Mouse (Mus musculus) MEL (cell line): ENCODE data around the gene Doxl2.

Experiments used
- CHD2 ChIP-seq: IDR thresholded peaks from 2 replicates; pipeline ENCODE4 v1.6.1; 2011; ENCODE audit warnings: low read length, improper control_type of control experiment
- CTCF ChIP-seq, 3 experiments: IDR thresholded peaks in 2 of 3; conservative IDR thresholded peaks in 1 of 3; 2 replicates each; pipeline ENCODE4 v1.5.1; 2011 to 2012; ENCODE audit warnings: low read length in 3 of 3, low read depth in 2 of 3, mild to moderate bottlenecking in 2 of 3, improper control_type of control experiment in 1 of 3, inconsistent platforms in 1 of 3, mixed read lengths in 1 of 3, moderate library complexity in 1 of 3; ENCODE audit not compliant: control insufficient read depth in 1 of 3, insufficient read depth in 1 of 3, poor library complexity in 1 of 3, severe bottlenecking in 1 of 3
- MAZ ChIP-seq: IDR thresholded peaks from 2 replicates; pipeline ENCODE4 v1.6.1; 2012; ENCODE audit warnings: low read depth, mild to moderate bottlenecking, inconsistent platforms, low read length, improper control_type of control experiment
- NELFE ChIP-seq: IDR thresholded peaks from 2 replicates; pipeline ENCODE4 v1.6.1; 2011; ENCODE audit warnings: low read depth, low read length, improper control_type of control experiment
- ZNF384 ChIP-seq: IDR thresholded peaks from 2 replicates; pipeline ENCODE4 v1.6.1; 2012; ENCODE audit warnings: low read depth, mild to moderate bottlenecking, inconsistent platforms, low read length, improper control_type of control experiment

GRCm38 (mm10) chr6:49026496-49026895 is 51.7 kb downstream of the Doxl2 start:
- no peak for TF ChIP-seq CTCF (IDR thresholded peaks at IDR 0.05 in 2 of 3, conservative IDR thresholded peaks at IDR 0.05 in 1 of 3; ENCODE audit: control insufficient read depth in 1 of 3, insufficient read depth in 1 of 3, low read depth in 2 of 3, low read length in 3 of 3, poor library complexity in 1 of 3, severe bottlenecking in 1 of 3)
- no peak for TF ChIP-seq MAZ
- no peak for TF ChIP-seq CHD2
- no peak for TF ChIP-seq NELFE
- TF ChIP-seq ZNF384 = no peak
